Mouse (Mus musculus): ENCODE results near the gene Ripor2.

- no peak for TF ChIP-seq CTCF (IDR thresholded peaks at IDR 0.05; ENCODE audit: low read depth)
- TF ChIP-seq EP300 (IDR thresholded peaks at IDR 0.05; ENCODE audit: low read depth): no peak
Observed at GRCm38 (mm10) chr13:24735608-24736131, 153.7 kb downstream of the Ripor2 start.
